Mouse (Mus musculus) ES-E14 (cell line): ENCODE measurements around the gene 5330417C22Rik.

Experiments
- CHD2 ChIP-seq: IDR thresholded peaks from 2 replicates; pipeline ENCODE4 v1.6.1; 2014; ENCODE audit warnings: mild to moderate bottlenecking, low read depth, low read length, inconsistent platforms
- HCFC1 ChIP-seq: IDR thresholded peaks from 2 replicates; pipeline ENCODE4 v1.6.1; 2012; ENCODE audit warnings: low read length, inconsistent platforms, borderline replicate concordance; ENCODE audit not compliant: insufficient read depth
- MAFK ChIP-seq: IDR thresholded peaks from 2 replicates; pipeline ENCODE4 v1.6.1; 2014; ENCODE audit warnings: mild to moderate bottlenecking, low read depth, low read length, inconsistent platforms; ENCODE audit not compliant: insufficient read depth
- ZC3H11A ChIP-seq: IDR thresholded peaks from 2 replicates; pipeline ENCODE4 v1.6.1; 2012; ENCODE audit warnings: low read depth, mild to moderate bottlenecking, inconsistent platforms, low read length, borderline replicate concordance
- ZNF384 ChIP-seq: IDR thresholded peaks from 2 replicates; pipeline ENCODE4 v1.6.1; 2012; ENCODE audit warnings: low read depth, low read length, inconsistent platforms

GRCm38 (mm10) chr3:108433188-108433880, 103.0 kb downstream of the 5330417C22Rik start:
- no peak for TF ChIP-seq ZNF384
- no peak for TF ChIP-seq ZC3H11A
- TF ChIP-seq MAFK = no peak
- TF ChIP-seq CHD2 = no peak
- no peak for TF ChIP-seq HCFC1
